Mouse (Mus musculus): Measurements from ENCODE around the gene Trak1. TPM values are rescaled to one million over a fixed set of nuclear protein-coding genes. Genes with fewer than 3 reads are reported as not detected.

The Trak1 gene
- polyA plus RNA-seq, 1 experiment = 44.1 TPM

DNA sequence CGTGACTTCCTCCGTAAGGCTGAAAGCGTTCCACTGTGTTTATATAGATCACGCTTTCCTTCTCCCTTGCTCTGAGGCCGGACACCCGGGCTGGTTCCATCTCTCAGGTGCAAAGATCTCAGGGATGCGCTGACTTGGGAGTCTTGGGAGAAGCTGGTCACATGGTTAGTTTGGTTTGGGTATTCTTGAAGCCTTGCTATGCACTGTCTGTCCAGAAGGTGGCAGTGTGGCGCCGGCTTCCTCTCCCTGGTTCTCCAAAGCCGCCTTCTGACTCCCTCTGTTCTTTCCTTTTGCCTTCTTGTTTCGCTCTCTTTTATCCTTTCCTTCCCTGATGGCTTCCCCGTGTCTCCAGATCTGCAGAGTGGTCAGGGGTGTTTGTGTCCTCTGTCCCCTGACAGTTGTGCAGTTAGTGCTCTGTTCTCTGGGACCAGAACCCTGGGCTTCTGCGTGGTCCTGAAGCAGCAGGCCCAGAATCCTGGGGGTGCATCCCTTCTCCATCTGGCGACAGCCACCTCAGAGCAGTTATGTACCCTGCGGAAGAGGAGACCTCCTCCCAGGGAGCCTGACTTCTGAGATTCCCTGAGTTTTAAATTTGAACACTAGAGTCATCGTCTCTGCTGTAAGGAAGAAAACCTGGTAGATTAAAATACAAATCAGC is 87.9 kb downstream of the Trak1 start:
- no peaks in the 10 kb centered on the region for H3K9me3 ChIP-seq (replicated peaks; ENCODE audit: control insufficient read depth, insufficient read depth, low read length, poor library complexity, severe bottlenecking)
- peaks cover 3% of the 10 kb centered on the region for H3K4me1 ChIP-seq (ENCODE audit: control insufficient read depth, insufficient read depth, low read length)
- H3K36me3 ChIP-seq (ENCODE audit: control insufficient read depth, insufficient read depth, low read length, poor library complexity, severe bottlenecking) = no peaks in the 10 kb centered on the region
- TF ChIP-seq CTCF (IDR thresholded peaks at IDR 0.05; ENCODE audit: low read depth, low read length) (peak; percentile 88), POLR2A (IDR thresholded peaks at IDR 0.05; ENCODE audit: insufficient read depth, low read length) (no peak)
- H3K9ac ChIP-seq (ENCODE audit: low read depth, poor library complexity, severe bottlenecking) = peak overlapping the region; percentile 16; the same call in 1 of the 2 replicates
- no peak overlapping the region for H3K27ac ChIP-seq (ENCODE audit: insufficient read depth, low read length)
- no peaks in the 10 kb centered on the region for H3K27me3 ChIP-seq (ENCODE audit: control insufficient read depth, insufficient read depth, low read length, poor library complexity, severe bottlenecking)
- H3K4me3 ChIP-seq (ENCODE audit: low read depth, low read length) = peak overlapping the region; percentile 55

DNA sequence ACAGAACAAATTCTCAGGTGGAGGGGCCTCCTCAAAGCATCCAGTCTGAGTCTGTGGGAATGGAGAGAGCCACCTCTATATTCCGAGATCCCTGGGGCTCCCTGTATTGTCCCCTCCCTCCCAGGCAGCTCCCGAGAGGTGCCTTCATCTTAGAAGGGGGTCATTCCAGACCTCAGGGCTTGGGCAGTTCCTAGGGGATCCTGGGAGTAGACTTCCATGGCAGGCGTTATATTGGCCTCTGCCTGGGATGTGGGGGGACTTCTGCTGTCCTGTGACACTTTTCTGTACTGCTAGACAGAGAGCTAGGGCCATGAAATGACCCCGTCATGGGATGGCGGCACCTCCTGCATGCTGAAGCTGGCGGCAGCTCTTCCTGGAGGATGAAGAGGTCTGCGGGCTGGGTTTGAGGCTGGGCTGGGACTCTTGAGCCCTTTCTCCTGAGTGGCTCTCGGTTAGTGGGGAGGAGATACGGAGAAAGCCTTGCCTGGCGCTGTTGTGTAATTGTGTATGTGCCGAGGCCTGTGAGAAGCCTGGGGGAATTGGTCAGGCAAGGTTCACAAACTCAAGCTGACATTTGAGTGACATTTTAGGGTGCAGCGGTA is 88.5 kb downstream of the Trak1 start:
- Histone ChIP-seq H3K27ac (ENCODE audit: insufficient read depth, low read length) (no peak overlapping the region), H3K9ac (ENCODE audit: low read depth, poor library complexity, severe bottlenecking) (no peak overlapping the region)

DNA sequence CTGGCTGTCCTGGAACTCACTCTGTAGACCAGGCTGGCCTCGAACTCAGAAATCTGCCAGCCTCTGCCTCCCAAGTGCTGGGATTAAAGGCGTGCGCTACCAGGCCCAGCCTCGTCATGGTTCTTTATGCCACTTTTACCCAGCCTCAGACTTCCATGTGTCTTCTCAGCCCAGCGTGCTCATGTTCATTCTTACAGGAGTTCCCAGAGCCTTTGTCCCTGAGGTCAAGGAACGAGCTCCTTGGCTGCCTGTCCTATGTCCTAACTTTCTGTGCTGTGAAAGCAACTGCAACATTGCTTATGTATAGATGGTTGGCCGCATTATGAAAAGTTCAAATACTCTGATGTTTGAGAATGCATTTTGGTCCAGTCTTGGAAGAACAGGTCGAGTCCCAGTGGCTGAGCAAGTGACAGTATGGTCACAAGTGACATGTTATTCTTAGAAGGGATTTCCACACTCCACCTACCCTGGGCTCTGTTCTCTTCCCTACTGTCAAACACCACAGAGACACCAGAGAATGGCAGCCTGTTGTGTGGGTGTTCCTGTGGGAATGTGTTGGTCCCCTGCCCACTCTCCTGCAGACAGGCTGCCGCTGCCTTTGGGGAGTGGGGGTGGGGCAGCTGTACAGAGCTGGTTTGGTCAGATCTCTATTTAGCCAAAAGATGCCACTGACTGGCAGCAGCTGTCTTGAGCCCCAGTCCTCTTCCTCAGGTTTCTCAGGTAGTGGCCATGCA is 90.4 kb downstream of the Trak1 start:
- Histone ChIP-seq H3K27me3 (ENCODE audit: control insufficient read depth, insufficient read depth, low read length, poor library complexity, severe bottlenecking) (no peaks in the 10 kb centered on the region), H3K9me3 (replicated peaks; ENCODE audit: control insufficient read depth, insufficient read depth, low read length, poor library complexity, severe bottlenecking) (no peaks in the 10 kb centered on the region), H3K4me1 (ENCODE audit: control insufficient read depth, insufficient read depth, low read length) (peaks cover 3% of the 10 kb centered on the region), H3K36me3 (ENCODE audit: control insufficient read depth, insufficient read depth, low read length, poor library complexity, severe bottlenecking) (no peaks in the 10 kb centered on the region), H3K4me3 (ENCODE audit: low read depth, low read length) (no peak overlapping the region), H3K27ac (ENCODE audit: insufficient read depth, low read length) (no peak overlapping the region), H3K9ac (ENCODE audit: low read depth, poor library complexity, severe bottlenecking) (no peak overlapping the region)
- no peak for TF ChIP-seq EP300 (IDR thresholded peaks at IDR 0.05; ENCODE audit: insufficient read depth, low read depth, low read length)
- TF ChIP-seq CTCF (IDR thresholded peaks at IDR 0.05; ENCODE audit: low read depth, low read length) = no peak
- TF ChIP-seq POLR2A (IDR thresholded peaks at IDR 0.05; ENCODE audit: insufficient read depth, low read length) = no peak

More for the DNA sequence above, 88.5 kb downstream of the Trak1 start:
- peaks cover 3% of the 10 kb centered on the region for H3K4me1 ChIP-seq (ENCODE audit: control insufficient read depth, insufficient read depth, low read length)
- no peak overlapping the region for H3K4me3 ChIP-seq (ENCODE audit: low read depth, low read length)
- no peak for TF ChIP-seq EP300 (IDR thresholded peaks at IDR 0.05; ENCODE audit: insufficient read depth, low read depth, low read length)
- TF ChIP-seq CTCF (IDR thresholded peaks at IDR 0.05; ENCODE audit: low read depth, low read length) = no peak
- TF ChIP-seq POLR2A (IDR thresholded peaks at IDR 0.05; ENCODE audit: insufficient read depth, low read length) = no peak
- H3K27me3 ChIP-seq (ENCODE audit: control insufficient read depth, insufficient read depth, low read length, poor library complexity, severe bottlenecking) = no peaks in the 10 kb centered on the region
- no peaks in the 10 kb centered on the region for H3K9me3 ChIP-seq (replicated peaks; ENCODE audit: control insufficient read depth, insufficient read depth, low read length, poor library complexity, severe bottlenecking)
- H3K36me3 ChIP-seq (ENCODE audit: control insufficient read depth, insufficient read depth, low read length, poor library complexity, severe bottlenecking) = no peaks in the 10 kb centered on the region

DNA sequence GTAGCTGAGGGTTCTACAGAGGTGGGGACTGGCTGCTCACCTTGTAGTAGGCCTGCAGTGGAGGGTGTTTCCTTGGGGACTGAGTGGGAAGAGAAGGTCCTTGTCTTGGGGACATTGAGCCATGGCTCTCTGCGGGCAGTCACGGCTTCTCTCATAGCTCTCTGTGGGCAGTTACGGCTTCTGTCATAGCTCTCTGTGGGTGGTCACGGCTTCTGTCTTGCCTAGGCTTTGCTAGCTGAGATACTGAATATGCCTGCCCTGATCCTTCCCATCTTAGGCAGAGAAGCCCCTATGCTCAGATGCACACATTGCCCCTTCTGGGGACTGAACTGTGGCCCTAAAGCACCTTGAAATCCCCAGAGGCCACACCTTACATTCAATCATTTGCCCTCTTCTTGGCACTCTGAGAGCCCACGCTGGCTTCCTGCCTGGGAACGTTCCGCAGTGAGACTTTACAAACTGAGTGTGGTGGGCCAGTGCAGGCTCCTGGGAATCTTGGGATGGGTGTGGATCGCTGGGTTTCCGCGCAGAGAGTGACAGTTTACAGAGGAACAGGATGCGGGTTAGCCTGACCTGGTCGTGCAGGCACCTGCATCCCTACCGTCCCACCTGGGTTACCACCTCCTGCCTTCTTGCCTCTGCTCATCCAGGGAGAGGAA is 91.1 kb downstream of the Trak1 start:
- H3K27me3 ChIP-seq (ENCODE audit: control insufficient read depth, insufficient read depth, low read length, poor library complexity, severe bottlenecking) = no peaks in the 10 kb centered on the region
- no peaks in the 10 kb centered on the region for H3K9me3 ChIP-seq (replicated peaks; ENCODE audit: control insufficient read depth, insufficient read depth, low read length, poor library complexity, severe bottlenecking)
- H3K4me3 ChIP-seq (ENCODE audit: low read depth, low read length) = no peak overlapping the region
- TF ChIP-seq POLR2A (IDR thresholded peaks at IDR 0.05; ENCODE audit: insufficient read depth, low read length) (no peak), EP300 (IDR thresholded peaks at IDR 0.05; ENCODE audit: insufficient read depth, low read depth, low read length) (no peak), CTCF (IDR thresholded peaks at IDR 0.05; ENCODE audit: low read depth, low read length) (no peak)
- no peak overlapping the region for H3K9ac ChIP-seq (ENCODE audit: low read depth, poor library complexity, severe bottlenecking)
- H3K27ac ChIP-seq (ENCODE audit: insufficient read depth, low read length) = no peak overlapping the region
- H3K4me1 ChIP-seq (ENCODE audit: control insufficient read depth, insufficient read depth, low read length) = peaks cover 3% of the 10 kb centered on the region
- no peaks in the 10 kb centered on the region for H3K36me3 ChIP-seq (ENCODE audit: control insufficient read depth, insufficient read depth, low read length, poor library complexity, severe bottlenecking)

DNA sequence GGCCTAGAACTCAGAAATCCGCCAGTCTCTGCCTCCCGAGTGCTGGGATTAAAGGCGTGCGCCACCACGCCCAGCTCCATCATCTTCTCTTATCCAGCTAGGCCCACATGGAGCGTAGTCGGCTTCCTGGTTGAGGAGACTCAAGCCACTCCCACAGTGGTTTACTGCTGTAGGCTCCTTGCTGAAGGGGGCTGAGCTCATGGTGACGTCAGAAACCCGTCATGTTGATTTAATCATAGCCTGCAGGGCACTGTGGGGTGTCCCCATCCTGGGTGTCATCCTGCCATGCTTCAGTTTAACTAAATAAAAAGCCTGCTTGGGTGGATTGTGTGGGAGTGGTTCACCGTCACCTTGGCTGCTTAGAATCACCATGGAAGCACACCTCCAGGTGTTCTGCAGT is 92.0 kb downstream of the Trak1 start:
- no peaks in the 10 kb centered on the region for H3K27me3 ChIP-seq (ENCODE audit: control insufficient read depth, insufficient read depth, low read length, poor library complexity, severe bottlenecking)

More for the DNA sequence above, 92.0 kb downstream of the Trak1 start:
- TF ChIP-seq EP300 (IDR thresholded peaks at IDR 0.05; ENCODE audit: insufficient read depth, low read depth, low read length) (no peak), POLR2A (IDR thresholded peaks at IDR 0.05; ENCODE audit: insufficient read depth, low read length) (no peak), CTCF (IDR thresholded peaks at IDR 0.05; ENCODE audit: low read depth, low read length) (no peak)
- Histone ChIP-seq H3K4me3 (ENCODE audit: low read depth, low read length) (no peak overlapping the region), H3K4me1 (ENCODE audit: control insufficient read depth, insufficient read depth, low read length) (peaks cover 3% of the 10 kb centered on the region), H3K36me3 (ENCODE audit: control insufficient read depth, insufficient read depth, low read length, poor library complexity, severe bottlenecking) (no peaks in the 10 kb centered on the region), H3K9me3 (replicated peaks; ENCODE audit: control insufficient read depth, insufficient read depth, low read length, poor library complexity, severe bottlenecking) (no peaks in the 10 kb centered on the region), H3K9ac (ENCODE audit: low read depth, poor library complexity, severe bottlenecking) (no peak overlapping the region), H3K27ac (ENCODE audit: insufficient read depth, low read length) (no peak overlapping the region)

All from ES-Bruce4 (cell line).